Mouse (Mus musculus) retina, postnatal 1 day (tissue): ENCODE measurements at regions not wholly inside any gene's neighbourhood (a gene's known extent, or its start where the extent isn't known, plus 50 kb on each side); places are given as distances from the start of the nearest gene placed in this dataset.

Experiments
- DNase-seq: peaks from one replicate; pipeline ENCODE4 v3.0.0-alpha.2; 2012

GRCm38 (mm10) chr11:91862138-91862537 is 284.8 kb upstream of the Kif2b start:
- DNase-seq: no peak

DNA sequence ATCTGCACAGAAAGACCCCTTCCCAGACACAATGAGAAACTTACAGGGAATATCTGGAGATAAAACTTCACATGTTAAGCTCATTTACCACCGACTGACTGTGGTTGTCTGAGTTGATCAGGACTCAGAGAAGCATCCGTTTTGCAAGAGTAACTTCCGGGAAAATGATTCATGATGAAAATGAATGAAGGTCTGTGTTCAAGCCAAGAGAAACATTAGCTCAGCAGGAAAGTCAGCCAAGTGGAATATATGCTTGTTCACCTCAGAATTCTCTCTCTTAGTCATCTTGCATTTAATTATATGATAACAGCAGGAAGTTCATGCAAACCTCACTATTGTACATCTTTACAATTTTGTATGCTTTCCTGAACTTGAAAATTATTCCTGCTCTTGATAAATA is 279.1 kb upstream of the Kif2b start:
- DNase-seq: peak; percentile 18

- DNase-seq: no peak
Measured at GRCm38 (mm10) chr11:91831113-91831512, 253.8 kb upstream of the Kif2b start.

DNA sequence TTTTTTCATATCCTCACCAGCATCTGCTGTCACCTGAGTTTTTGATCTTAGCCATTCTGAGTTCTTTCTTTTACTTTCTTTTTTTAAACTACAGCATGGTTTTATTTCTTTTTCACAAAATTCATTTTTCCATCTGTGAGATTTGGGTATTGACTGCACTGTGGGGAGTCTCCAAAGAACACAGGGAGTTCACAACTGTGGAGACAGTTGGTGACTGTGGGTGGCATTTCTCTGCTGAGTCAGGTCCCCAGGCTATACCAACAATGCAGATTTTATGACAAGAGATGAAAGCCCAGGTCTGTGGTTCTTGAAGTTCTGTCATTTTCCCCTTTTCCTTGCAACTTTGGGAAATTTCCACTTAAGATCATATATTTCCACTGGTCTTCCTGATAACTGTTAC is 243.5 kb upstream of the Kif2b start:
- no peak for DNase-seq
